Mouse (Mus musculus) small intestine, adult 2 months (tissue): ENCODE data around the gene Cobl. TPM values are rescaled to one million over a fixed set of nuclear protein-coding genes. Genes with fewer than 3 reads are reported as not detected.

ENCODE experiments used
- H3K27ac ChIP-seq: fragments of 200-500 bp; 2 replicates; pipeline ENCODE4 v1.5.1; 2012; ENCODE audit warnings: low read depth, low read length, control low read depth, inconsistent platforms; ENCODE audit not compliant: insufficient read depth
- H3K27me3 ChIP-seq: fragments of 200-500 bp; 2 replicates; pipeline ENCODE4 v1.6.1; 2012; ENCODE audit warnings: mild to moderate bottlenecking, moderate library complexity, low read length, inconsistent platforms; ENCODE audit not compliant: control insufficient read depth, insufficient read depth
- H3K36me3 ChIP-seq: fragments of 200-500 bp; 2 replicates; pipeline ENCODE4 v1.6.1; 2012; ENCODE audit warnings: mild to moderate bottlenecking, low read length, control low read depth, inconsistent platforms; ENCODE audit not compliant: control insufficient read depth, insufficient read depth
- H3K4me1 ChIP-seq: fragments of 200-500 bp; 2 replicates; pipeline ENCODE4 v1.6.1; 2012; ENCODE audit warnings: low read length, inconsistent platforms, mixed read lengths; ENCODE audit not compliant: control insufficient read depth, insufficient read depth, insufficient read length
- H3K4me3 ChIP-seq: fragments of 200-500 bp; 2 replicates; pipeline ENCODE4 v1.5.1; 2012; ENCODE audit warnings: low read depth, mild to moderate bottlenecking, control low read depth, inconsistent platforms, low read length, moderate library complexity
- CTCF ChIP-seq: fragments of 200-500 bp; IDR thresholded peaks from 2 replicates; pipeline ENCODE4 v1.5.1; 2012; ENCODE audit warnings: low read depth, mild to moderate bottlenecking, control low read depth, inconsistent platforms, low read length, moderate library complexity, mixed read lengths; ENCODE audit not compliant: insufficient replicate concordance, insufficient read length; ENCODE audit errors: extremely low read depth
- POLR2A ChIP-seq: fragments of 200-500 bp; IDR thresholded peaks from 2 replicates; pipeline ENCODE4 v1.6.1; 2012; ENCODE audit warnings: low read depth, mild to moderate bottlenecking, control low read depth, inconsistent platforms, low read length, moderate library complexity
- WGBS: fragments of 180-500 bp; shearing (Covaris S2); methylation state at CpG from one replicate; pipeline ENCODE4 v1.1.7; 2018; 5-methylcytosine and 5-hydroxymethylcytosine counted together
- polyA plus RNA-seq: library from polyadenylated mRNA; depleted of rRNA; stranded (reverse); fragments of >200 nt; gene quantifications from 2 replicates; pipeline ENCODE4 v1.2.3, GENCODE M21; 2012

The Cobl gene
- polyA plus RNA-seq, 1 experiment = 42.1 TPM

DNA sequence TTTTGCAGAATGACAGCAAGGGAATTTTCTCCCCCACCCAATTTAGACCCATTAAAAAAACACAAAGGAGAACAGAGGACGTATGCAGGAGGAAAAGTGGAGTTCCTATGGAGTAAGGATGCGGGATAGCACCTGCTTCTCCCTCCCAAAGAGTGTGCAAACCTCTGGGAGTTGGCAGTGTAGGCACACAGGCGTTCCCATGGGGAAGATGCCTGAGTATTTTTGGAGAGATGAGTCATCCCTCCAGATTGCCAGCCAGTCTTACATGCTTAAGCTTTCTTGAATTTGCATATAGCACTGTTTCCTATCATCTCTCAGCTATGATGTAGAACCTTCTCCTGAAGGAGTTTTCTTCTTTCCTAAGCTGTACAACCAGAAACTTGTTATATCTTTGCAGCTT lies 70.6 kb downstream of the Cobl start:
- WGBS = 71% methylated on average over 3 of the region's 3 CpGs
- no peak overlapping the region for H3K27ac ChIP-seq
- H3K4me1 ChIP-seq = peaks cover 17% of the 10 kb centered on the region; the same call in 1 of the 2 replicates
- H3K27me3 ChIP-seq = no peaks in the 10 kb centered on the region
- H3K36me3 ChIP-seq = peaks cover 4% of the 10 kb centered on the region; the same call in 1 of the 2 replicates
- no peak overlapping the region for H3K4me3 ChIP-seq
- TF ChIP-seq CTCF (no peak), POLR2A (no peak)

DNA sequence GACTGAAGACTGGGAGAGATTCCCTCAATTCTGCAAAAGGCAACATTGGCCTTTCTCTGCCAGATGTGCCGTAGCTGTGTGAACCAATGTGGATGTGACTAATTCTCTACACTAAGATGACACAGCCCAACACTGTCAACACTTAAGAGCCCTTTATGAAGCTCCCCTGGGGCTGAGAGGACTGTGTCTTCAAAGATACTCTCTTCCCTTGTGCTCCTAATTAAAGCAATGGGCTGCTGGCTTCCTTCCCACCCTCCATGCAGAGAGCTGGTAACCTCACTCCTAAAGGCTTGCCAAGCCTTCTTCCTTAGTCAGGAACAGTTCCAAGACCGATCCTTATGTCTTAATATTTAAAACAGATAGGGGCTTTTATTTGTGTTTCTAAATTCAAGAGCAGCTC lies 79.9 kb downstream of the Cobl start:
- WGBS = 68% methylated on average over 2 of the region's 2 CpGs
- TF ChIP-seq CTCF (no peak), POLR2A (no peak)
- Histone ChIP-seq H3K27ac (no peak overlapping the region), H3K4me3 (no peak overlapping the region), H3K27me3 (no peaks in the 10 kb centered on the region), H3K36me3 (peaks cover 25% of the 10 kb centered on the region), H3K4me1 (no peaks in the 10 kb centered on the region; the same call in 1 of the 2 replicates)

DNA sequence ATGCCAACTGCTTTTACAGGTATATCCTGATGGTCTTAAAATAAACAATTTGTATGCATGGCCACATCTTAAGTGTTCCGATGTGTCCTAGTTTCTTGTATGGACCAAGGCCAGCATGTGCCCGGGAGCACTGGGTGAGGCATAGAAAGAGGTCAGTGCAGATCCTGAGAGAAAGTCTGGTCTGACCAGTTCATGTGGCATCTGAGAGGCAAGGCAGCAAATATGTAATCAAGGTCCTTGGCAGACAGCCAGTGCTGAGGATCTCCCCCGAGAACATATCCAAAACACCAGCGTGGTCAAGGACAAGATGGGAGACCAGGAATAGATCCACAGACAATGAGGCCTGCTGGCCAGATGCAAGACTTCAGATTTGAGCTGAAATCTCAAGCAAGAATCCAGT lies 81.8 kb downstream of the Cobl start:
- WGBS = 27% methylated on average over 4 of the region's 4 CpGs
- Histone ChIP-seq H3K36me3 (peaks cover 30% of the 10 kb centered on the region), H3K4me3 (no peak overlapping the region), H3K27ac (no peak overlapping the region), H3K27me3 (no peaks in the 10 kb centered on the region), H3K4me1 (no peaks in the 10 kb centered on the region; the same call in 1 of the 2 replicates)
- no peak for TF ChIP-seq POLR2A
- no peak for TF ChIP-seq CTCF

DNA sequence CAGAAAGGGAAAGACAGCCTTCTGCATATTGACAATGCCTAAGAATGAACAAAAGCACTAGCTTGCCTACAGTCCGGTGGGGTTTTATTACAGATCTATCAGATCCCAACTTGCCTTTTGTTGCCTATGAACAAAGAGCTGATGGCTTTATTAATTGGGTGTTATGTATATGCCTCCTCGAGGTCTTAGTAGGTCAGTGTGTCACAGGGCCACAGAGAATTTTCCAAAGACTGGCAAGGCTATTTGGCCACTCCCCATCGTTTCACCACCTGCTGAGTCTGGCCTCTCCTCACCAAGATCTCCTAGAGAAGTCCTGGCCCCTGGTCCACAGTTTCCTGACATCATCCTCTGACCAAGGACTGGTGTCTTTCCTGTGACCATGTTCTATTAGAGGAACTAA lies 83.7 kb downstream of the Cobl start:
- no peak for TF ChIP-seq POLR2A
- no peak for TF ChIP-seq CTCF
- Histone ChIP-seq H3K27me3 (no peaks in the 10 kb centered on the region), H3K4me3 (no peak overlapping the region), H3K4me1 (no peaks in the 10 kb centered on the region; the same call in 1 of the 2 replicates), H3K36me3 (peaks cover 35% of the 10 kb centered on the region), H3K27ac (no peak overlapping the region)
- WGBS = 68% methylated on average over 3 of the region's 3 CpGs

DNA sequence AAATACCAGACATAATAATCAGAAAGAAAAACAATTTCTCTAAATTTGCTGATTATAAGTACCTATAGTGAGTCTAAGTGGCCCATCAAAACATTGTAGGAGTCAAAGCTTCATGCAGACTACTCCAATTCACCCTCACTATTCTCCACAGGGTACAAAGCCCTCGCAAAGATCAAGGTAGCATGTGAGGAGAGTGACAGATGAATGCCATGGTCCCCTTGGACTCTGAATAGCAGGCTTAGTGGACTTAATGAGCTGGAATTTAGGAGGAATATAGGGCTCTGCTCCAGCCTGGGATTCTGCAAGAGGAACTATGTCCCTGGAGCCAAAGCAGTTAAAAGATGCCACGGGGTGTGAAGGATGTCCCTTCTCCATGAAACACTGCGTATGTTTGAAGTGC lies 88.1 kb downstream of the Cobl start:
- TF ChIP-seq POLR2A (no peak), CTCF (no peak)
- WGBS = 91% methylated on average over 3 of the region's 3 CpGs
- no peaks in the 10 kb centered on the region for H3K4me1 ChIP-seq

DNA sequence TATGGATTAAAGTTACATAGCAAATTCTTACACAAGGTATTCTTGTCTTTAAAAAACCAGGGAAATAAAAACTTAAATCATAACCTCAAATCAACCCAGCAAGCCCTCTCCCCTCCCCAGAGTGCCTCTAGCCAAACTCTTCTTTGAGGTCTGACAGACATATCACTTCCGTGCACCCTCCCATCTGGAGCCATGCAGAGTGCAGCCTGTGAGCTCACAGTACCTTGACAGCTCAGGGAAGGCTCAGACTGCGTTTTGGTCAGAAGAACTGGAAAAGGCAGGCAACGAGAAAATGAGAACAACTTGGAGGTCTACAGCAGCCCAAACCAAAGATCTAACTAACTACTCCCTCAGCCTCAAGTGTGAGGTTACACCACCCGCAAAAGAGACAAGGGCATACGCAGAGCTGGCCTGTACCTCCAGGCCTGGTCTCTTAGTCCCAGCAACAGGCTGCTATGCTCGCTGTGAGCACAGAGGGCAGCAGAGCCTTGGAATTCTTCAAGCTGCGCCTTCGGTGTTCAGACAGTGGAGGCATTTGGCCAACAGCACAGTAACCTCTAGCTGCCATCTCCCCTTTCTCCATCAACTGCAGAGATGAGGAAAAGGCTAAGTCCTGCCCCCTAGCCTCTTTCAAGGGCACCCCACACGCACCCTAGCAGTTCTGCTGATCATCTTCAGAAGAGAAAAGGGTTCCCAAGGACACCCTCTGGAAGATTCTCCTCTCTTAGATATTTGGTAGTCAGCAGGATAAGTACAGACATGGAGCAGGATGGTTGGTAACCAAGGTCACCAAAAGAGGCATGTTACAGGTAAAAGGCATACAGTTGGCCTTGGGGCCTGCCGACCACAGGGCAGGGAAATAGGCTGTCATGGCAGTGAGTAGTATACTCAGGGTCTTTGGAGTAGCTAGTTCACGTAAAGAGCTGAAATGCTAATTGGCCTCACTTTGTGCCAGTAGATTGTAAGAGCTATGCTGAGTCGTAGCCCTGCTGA lies 91.4 kb downstream of the Cobl start:
- Histone ChIP-seq H3K27ac (no peak overlapping the region), H3K36me3 (peaks cover 40% of the 10 kb centered on the region), H3K4me3 (no peak overlapping the region), H3K27me3 (no peaks in the 10 kb centered on the region), H3K4me1 (no peaks in the 10 kb centered on the region)
- 48% methylated on average over 12 of the region's 12 CpGs for WGBS
- TF ChIP-seq CTCF (peak; percentile 67; the same call in 1 of the 2 replicates), POLR2A (no peak)

More for the DNA sequence above, 88.1 kb downstream of the Cobl start:
- Histone ChIP-seq H3K27ac (no peak overlapping the region), H3K36me3 (peaks cover 38% of the 10 kb centered on the region), H3K27me3 (no peaks in the 10 kb centered on the region), H3K4me3 (no peak overlapping the region)

DNA sequence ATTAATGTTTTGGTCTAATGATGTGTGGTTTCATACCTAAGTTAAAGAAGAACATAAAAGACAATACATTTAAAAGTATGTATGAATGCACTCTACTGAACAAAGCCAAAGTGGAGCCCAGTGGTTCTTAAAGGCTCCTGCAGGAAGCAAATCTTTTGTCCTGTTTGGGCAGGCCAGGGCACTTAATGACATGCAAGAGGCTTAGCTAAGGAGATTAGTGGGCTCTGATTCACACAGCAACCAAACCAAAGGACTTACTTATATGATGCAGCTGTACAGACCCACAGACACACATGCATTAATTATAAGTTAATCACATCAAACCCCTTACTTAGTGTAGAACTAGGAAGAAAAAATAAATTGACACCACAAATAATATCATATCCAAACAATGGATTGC lies 93.8 kb downstream of the Cobl start:
- Histone ChIP-seq H3K27ac (no peak overlapping the region), H3K36me3 (peaks cover 32% of the 10 kb centered on the region), H3K4me3 (no peak overlapping the region), H3K27me3 (no peaks in the 10 kb centered on the region), H3K4me1 (no peaks in the 10 kb centered on the region)
- TF ChIP-seq POLR2A (no peak), CTCF (no peak)
